Mouse (Mus musculus) C2C12 (cell line): ENCODE data around the gene Akap13.

Experiments
- CEBPB ChIP-seq: IDR thresholded peaks from one replicate; pipeline ENCODE4 v1.6.1; 2011; ENCODE audit warnings: low read depth, mild to moderate bottlenecking, control low read depth, moderate library complexity
- CTCF ChIP-seq: IDR thresholded peaks from one replicate; pipeline ENCODE4 v1.5.1; 2011; ENCODE audit not compliant: control insufficient read depth, insufficient read depth, insufficient read length
- MYOD1 ChIP-seq: IDR thresholded peaks from one replicate; pipeline ENCODE4 v1.6.1; 2011; ENCODE audit warnings: low read depth; ENCODE audit not compliant: control insufficient read depth, insufficient read length
- USF1 ChIP-seq: IDR thresholded peaks from one replicate; pipeline ENCODE4 v1.6.1; 2011; ENCODE audit warnings: low read depth, mild to moderate bottlenecking, control low read depth, moderate library complexity

- TF ChIP-seq CTCF (no peak), MYOD1 (no peak), USF1 (no peak), CEBPB (no peak)
Observed at GRCm38 (mm10) chr7:75725899-75726298, 270.6 kb downstream of the Akap13 start.
